Mouse (Mus musculus): ENCODE measurements around the gene Rapgef5.

DNA sequence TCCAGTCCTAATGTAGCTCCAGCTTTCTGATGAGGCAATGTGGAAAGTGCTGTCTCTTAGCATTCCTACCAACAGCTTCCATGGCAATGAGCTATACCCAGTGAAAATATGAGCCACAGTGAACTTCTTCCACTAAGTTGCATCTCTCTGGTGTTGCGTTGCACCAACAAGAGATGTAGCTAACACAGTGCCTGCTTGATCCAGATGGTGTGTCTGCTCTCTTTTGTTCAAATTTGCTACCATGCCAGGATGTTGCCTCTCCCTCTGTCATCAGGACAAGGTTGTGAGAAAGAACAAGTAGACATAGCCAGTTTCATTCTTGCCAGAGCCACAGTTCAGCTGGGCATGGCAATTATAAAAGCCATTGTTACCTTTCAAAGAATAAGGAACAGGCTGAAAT is 18.9 kb upstream of the Rapgef5 start:
- no peak for TF ChIP-seq CTCF (IDR thresholded peaks at IDR 0.05)
- no peak for TF ChIP-seq EP300 (IDR thresholded peaks at IDR 0.05)

Measured in lung, postnatal 0 days (tissue).